Mouse (Mus musculus) neural tube, embryonic 11.5 days (tissue): ENCODE measurements around the gene 4833439L19Rik. TPM values are rescaled to one million over a fixed set of nuclear protein-coding genes. Genes with fewer than 3 reads are reported as not detected.
"Not testable (repeated sequence)": the region's sequence is repeated elsewhere in the genome, so short reads cannot be mapped to it uniquely, and the experiment has no call there.

Experiments
- ATAC-seq: fragments of 200-750 bp; cut with Nextera tagmentation; 2 replicates; pipeline ENCODE4 v1.8.0; 2017; ENCODE audit warnings: moderate number of reproducible peaks, mild to moderate bottlenecking, moderate TSS enrichment, moderate library complexity; ENCODE audit not compliant: insufficient read depth, low FRiP score, low TSS enrichment
- DNase-seq: peaks from one replicate; pipeline ENCODE4 v3.0.0-alpha.2; 2015; ENCODE audit warnings: low spot score
- H3K27ac ChIP-seq: fragments of 300-500 bp; sonication (generic); 2 replicates; pipeline ENCODE4 v1.5.1; 2014; ENCODE audit warnings: low read depth, mild to moderate bottlenecking, low read length
- H3K27me3 ChIP-seq: fragments of 300-500 bp; sonication (generic); 2 replicates; pipeline ENCODE4 v1.6.1; 2014; ENCODE audit warnings: mild to moderate bottlenecking, low read length, mixed read lengths; ENCODE audit not compliant: control insufficient read depth, insufficient read depth
- H3K36me3 ChIP-seq: fragments of 300-500 bp; sonication (generic); 2 replicates; pipeline ENCODE4 v1.6.1; 2014; ENCODE audit warnings: mild to moderate bottlenecking, low read length, moderate library complexity, mixed read lengths; ENCODE audit not compliant: control insufficient read depth, insufficient read depth
- H3K4me1 ChIP-seq: fragments of 300-500 bp; sonication (generic); 2 replicates; pipeline ENCODE4 v1.6.1; 2014; ENCODE audit warnings: low read length, mixed read lengths; ENCODE audit not compliant: control insufficient read depth, insufficient read depth
- H3K4me2 ChIP-seq: fragments of 300-500 bp; sonication (generic); 2 replicates; pipeline ENCODE4 v1.6.1; 2014; ENCODE audit warnings: low read depth, mild to moderate bottlenecking, moderate library complexity
- H3K4me3 ChIP-seq: fragments of 300-500 bp; sonication (generic); 2 replicates; pipeline ENCODE4 v1.5.1; 2014; ENCODE audit warnings: low read depth, low read length
- H3K9ac ChIP-seq: fragments of 300-500 bp; sonication (generic); 2 replicates; pipeline ENCODE4 v1.6.1; 2014; ENCODE audit warnings: mild to moderate bottlenecking, low read length
- H3K9me3 ChIP-seq: fragments of 300-500 bp; sonication (generic); 2 replicates; pipeline ENCODE4 v1.6.1; 2016; ENCODE audit warnings: low read length; ENCODE audit not compliant: control insufficient read depth
- WGBS: fragments of 180-500 bp; shearing (Covaris S2); extraction: QIAGEN DNeasy Blood & Tissue Kit; methylation state at CpG from one replicate; pipeline ENCODE4 v1.1.7; 2014; 5-methylcytosine and 5-hydroxymethylcytosine counted together
- polyA plus RNA-seq: library from polyadenylated mRNA; unstranded; fragments of >200 nt; fragmentation: Nextera tagmentation; extraction: Ambion mirVana; gene quantifications from 2 replicates; pipeline ENCODE4 v1.2.1, GENCODE M21; 2014

4833439L19Rik gene
- 254 and 284 TPM in 2 replicates for polyA plus RNA-seq

DNA sequence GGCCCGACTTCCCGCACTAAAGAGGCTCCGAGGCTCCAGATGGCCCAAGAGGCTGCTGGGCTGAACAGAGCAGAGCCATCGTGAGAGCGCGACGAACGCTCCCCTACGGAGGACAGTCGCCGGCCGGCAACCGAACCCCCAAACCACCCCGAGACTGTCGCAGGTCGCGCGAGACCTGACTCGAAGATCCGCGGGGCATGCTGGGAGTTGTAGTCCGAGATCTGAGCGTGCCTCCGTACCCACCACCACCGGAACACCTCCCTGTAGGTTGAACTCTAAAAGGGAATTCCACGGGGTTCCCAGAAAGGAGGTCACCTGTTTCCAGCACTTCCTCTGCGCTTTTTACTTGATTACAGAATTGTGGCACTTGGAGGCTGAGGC is at the start of gene 4833439L19Rik:
TSS of gene 4833439L19Rik (minus strand) at position 235 of the 381 bp plus-strand sequence.
- Histone ChIP-seq H3K9ac (peak within 1 kb of the TSS; percentile 96), H3K4me2 (peak within 1 kb of the TSS; percentile 61), H3K27ac (peak within 1 kb of the TSS; percentile 71; the same call in 1 of the 2 replicates), H3K4me1 (peaks cover 8% of the 10 kb centered on the region), H3K4me3 (peak within 1 kb of the TSS; percentile 90), H3K36me3 (peaks cover 7% of the 10 kb centered on the region), H3K27me3 (no peaks in the 10 kb centered on the region), H3K9me3 (no peaks in the 10 kb centered on the region)
- WGBS, result 0% methylated on average over 27 of the region's 27 CpGs
- DNase-seq (peak; percentile 96), ATAC-seq (peak; percentile 96)

DNA sequence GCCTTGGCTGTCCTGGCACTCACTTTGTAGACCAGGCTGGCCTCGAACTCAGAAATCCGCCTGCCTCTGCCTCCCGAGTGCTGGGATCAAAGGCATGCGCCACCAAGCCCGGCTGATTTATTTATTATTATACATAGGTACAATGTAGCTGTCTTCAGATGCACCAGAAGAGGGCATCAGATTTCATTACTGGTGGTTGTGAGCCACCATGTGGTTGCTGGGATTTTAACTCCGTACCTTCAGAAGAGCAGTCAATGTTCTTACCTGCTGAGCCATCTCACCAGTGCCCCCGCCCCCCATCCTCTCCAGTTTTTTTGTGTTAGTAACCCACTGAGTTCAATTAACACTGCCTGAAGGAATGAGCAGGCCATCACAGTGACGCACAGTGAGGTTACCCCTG is 47.9 kb upstream of the 4833439L19Rik start:
- H3K36me3 ChIP-seq, ATAC-seq, H3K27me3 ChIP-seq: not testable (repeated sequence)

GRCm38 (mm10) chr13:54610972-54611754 is 45.9 kb upstream of the 4833439L19Rik start, which contains the start of gene Cltb:
Gene Cltb, minus strand, starts transcription at chr13:54611344.
- Histone ChIP-seq H3K27ac (no peak within 1 kb of the TSS), H3K9me3 (no peaks in the 10 kb centered on the region), H3K36me3 (no peaks in the 10 kb centered on the region), H3K4me3 (peak within 1 kb of the TSS; percentile 44), H3K4me1 (peaks cover 6% of the 10 kb centered on the region; the same call in 1 of the 2 replicates), H3K4me2 (peak within 1 kb of the TSS; percentile 95), H3K9ac (peak within 1 kb of the TSS; percentile 61), H3K27me3 (0 out of 2 replicates have a peak, but pooled peaks cover 3% of the 10 kb centered on the region)
- ATAC-seq (peak; percentile 48), DNase-seq (peak; percentile 88)
- under 1% methylated on average over 66 of the region's 66 CpGs for WGBS

More for the DNA sequence above, 47.9 kb upstream of the 4833439L19Rik start:
- not testable (repeated sequence) for H3K4me3 ChIP-seq, H3K9ac ChIP-seq, H3K9me3 ChIP-seq, H3K4me2 ChIP-seq, H3K27ac ChIP-seq, DNase-seq, H3K4me1 ChIP-seq
- WGBS, result 86% methylated on average over 8 of the region's 8 CpGs

DNA sequence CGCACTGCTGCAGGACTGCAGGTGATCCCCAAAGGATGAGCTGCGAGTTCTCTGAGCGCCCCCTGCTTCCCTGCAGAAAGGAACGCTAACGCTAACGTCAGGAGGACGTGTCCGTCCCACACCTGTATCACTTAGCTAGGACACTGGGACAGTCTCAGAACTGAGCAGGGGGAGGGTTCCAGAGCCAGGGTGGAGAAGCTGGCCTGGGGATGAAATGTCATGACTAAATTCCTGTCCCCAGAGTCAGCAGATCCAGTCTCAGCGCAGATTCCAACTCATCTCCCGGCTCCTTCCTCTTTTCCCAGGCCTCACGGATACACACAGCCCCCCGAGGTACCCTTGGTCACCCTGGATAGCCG is 45.4 kb upstream of the 4833439L19Rik start:
- 0 out of 2 replicates have a peak, but pooled peaks cover 3% of the 10 kb centered on the region for H3K27me3 ChIP-seq
- WGBS, result 9% methylated on average over 13 of the region's 13 CpGs
- ATAC-seq (no peak), DNase-seq (no peak)
- peak overlapping the region; percentile 95 for H3K4me2 ChIP-seq
- no peak overlapping the region for H3K27ac ChIP-seq
- H3K4me1 ChIP-seq, result peaks cover 6% of the 10 kb centered on the region; the same call in 1 of the 2 replicates
- H3K4me3 ChIP-seq, result peak overlapping the region; percentile 44
- H3K36me3 ChIP-seq, result no peaks in the 10 kb centered on the region
- peak overlapping the region; percentile 61 for H3K9ac ChIP-seq
- H3K9me3 ChIP-seq, result no peaks in the 10 kb centered on the region

GRCm38 (mm10) chr13:54609301-54609700 is 44.1 kb upstream of the 4833439L19Rik start:
- no peak for DNase-seq
- 0 out of 2 replicates have a peak, but pooled peaks cover 3% of the 10 kb centered on the region for H3K27me3 ChIP-seq
- H3K4me1 ChIP-seq, result peaks cover 6% of the 10 kb centered on the region; the same call in 1 of the 2 replicates
- no peaks in the 10 kb centered on the region for H3K9me3 ChIP-seq
- 24% methylated on average over 1 of the region's 1 CpGs for WGBS
- H3K4me3 ChIP-seq, result no peak overlapping the region
- H3K9ac ChIP-seq, result no peak overlapping the region
- H3K27ac ChIP-seq, result no peak overlapping the region
- no peaks in the 10 kb centered on the region for H3K36me3 ChIP-seq
- ATAC-seq, result no peak
- no peak overlapping the region for H3K4me2 ChIP-seq

GRCm38 (mm10) chr13:54608666-54609065 is 43.4 kb upstream of the 4833439L19Rik start:
- WGBS, result 6% methylated on average over 8 of the region's 8 CpGs
- Histone ChIP-seq H3K4me2 (no peak overlapping the region), H3K4me3 (no peak overlapping the region), H3K4me1 (peaks cover 6% of the 10 kb centered on the region; the same call in 1 of the 2 replicates), H3K27ac (no peak overlapping the region), H3K9ac (no peak overlapping the region), H3K36me3 (no peaks in the 10 kb centered on the region), H3K9me3 (no peaks in the 10 kb centered on the region), H3K27me3 (0 out of 2 replicates have a peak, but pooled peaks cover 3% of the 10 kb centered on the region)
- no peak for DNase-seq
- no peak for ATAC-seq

GRCm38 (mm10) chr13:54608002-54608401 is 42.8 kb upstream of the 4833439L19Rik start:
- DNase-seq (no peak), ATAC-seq (no peak)
- Histone ChIP-seq H3K4me3 (no peak overlapping the region), H3K4me1 (peaks cover 6% of the 10 kb centered on the region; the same call in 1 of the 2 replicates), H3K36me3 (no peaks in the 10 kb centered on the region), H3K4me2 (no peak overlapping the region), H3K27ac (no peak overlapping the region), H3K27me3 (0 out of 2 replicates have a peak, but pooled peaks cover 3% of the 10 kb centered on the region), H3K9ac (no peak overlapping the region), H3K9me3 (no peaks in the 10 kb centered on the region)
- 75% methylated on average over 3 of the region's 3 CpGs for WGBS

DNA sequence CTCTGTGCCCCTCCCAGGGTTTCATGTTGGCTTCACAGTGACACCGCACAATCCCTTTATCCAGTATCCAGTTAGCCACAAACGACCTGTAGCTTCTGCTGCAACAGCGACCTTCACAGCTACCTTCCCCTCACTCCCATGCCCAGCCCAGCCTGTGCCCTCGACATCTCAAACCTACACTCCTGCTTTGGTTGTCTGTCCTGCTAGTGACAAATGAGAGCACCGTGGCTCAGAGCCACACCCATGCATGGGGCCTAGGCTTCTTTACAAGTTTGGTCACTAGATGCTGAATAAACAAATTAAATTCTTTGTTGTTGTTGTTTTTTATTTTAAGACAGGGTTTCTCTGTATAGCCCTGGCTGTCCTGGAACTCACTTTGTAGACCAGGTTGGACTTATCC is 42.0 kb upstream of the 4833439L19Rik start:
- DNase-seq, result no peak
- Histone ChIP-seq H3K27ac (no peak overlapping the region), H3K36me3 (no peaks in the 10 kb centered on the region), H3K27me3 (0 out of 2 replicates have a peak, but pooled peaks cover 3% of the 10 kb centered on the region), H3K9ac (no peak overlapping the region), H3K4me1 (peaks cover 6% of the 10 kb centered on the region; the same call in 1 of the 2 replicates), H3K4me3 (no peak overlapping the region), H3K4me2 (no peak overlapping the region), H3K9me3 (no peaks in the 10 kb centered on the region)
- WGBS, result 72% methylated on average over 5 of the region's 5 CpGs
- ATAC-seq, result no peak
